Mouse (Mus musculus) G1E (cell line): ENCODE results near the gene Akap6.

ENCODE experiments used
- CTCF ChIP-seq: IDR thresholded peaks from 2 replicates; pipeline ENCODE4 v1.5.1; 2012; ENCODE audit warnings: low read depth, low read length, inconsistent platforms, mixed read lengths
- GATA1 ChIP-seq: IDR thresholded peaks from 2 replicates; pipeline ENCODE4 v1.6.1; 2012; ENCODE audit warnings: borderline replicate concordance, low read length, inconsistent platforms, mixed read lengths

- TF ChIP-seq GATA1 (no peak), CTCF (no peak)
These were observed 50.8 kb downstream of the Akap6 start for GRCm38 (mm10) chr12:52750006-52750405.
